Mouse (Mus musculus): Measurements from ENCODE around the gene Atad3a. TPM values are rescaled to one million over a fixed set of nuclear protein-coding genes. Genes with fewer than 3 reads are reported as not detected.

Gene Atad3a
- total RNA-seq, 2 experiments from 2014 or later, result 57.0 to 69.8 TPM

- ATAC-seq (replicated peaks; ENCODE audit: poor library complexity), result no peak
Measured at GRCm38 (mm10) chr4:155695531-155696062, 65.3 kb downstream of the Atad3a start.

- ATAC-seq (replicated peaks; ENCODE audit: poor library complexity), result peak; percentile 76
Measured at GRCm38 (mm10) chr4:155694482-155695401, 66.2 kb downstream of the Atad3a start.

- ATAC-seq (replicated peaks; ENCODE audit: poor library complexity), result peak; percentile 44; the same call in 1 of the 2 replicates
Measured at GRCm38 (mm10) chr4:155694111-155694481, 66.8 kb downstream of the Atad3a start, which contains the start of gene Fndc10. Gene Fndc10 (plus strand): TSS chr4:155694342.

GRCm38 (mm10) chr4:155692421-155692820, 68.5 kb downstream of the Atad3a start:
- peak; percentile 26; the same call in 1 of the 2 replicates for ATAC-seq (replicated peaks; ENCODE audit: poor library complexity)

Other genes starting within 250 kb of the Atad3a start
- 78.5 and 79.7 TPM in 2 replicates for gene Nadk, start 198.7 kb downstream of the Atad3a start, total RNA-seq (2015)
- gene Nadk, start 198.7 kb downstream of the Atad3a start, total RNA-seq (2017), result 71.3 and 72.4 TPM in 2 replicates
- gene Slc35e2, start 159.7 kb downstream of the Atad3a start, total RNA-seq (2015), result 16.8 and 20.2 TPM in 2 replicates
- 8.9 and 11.0 TPM in 2 replicates for gene Slc35e2, start 159.7 kb downstream of the Atad3a start, total RNA-seq (2017)
- gene Cdk11b, start 136.2 kb downstream of the Atad3a start, total RNA-seq (2015), result 34.5 and 39.3 TPM in 2 replicates
- gene Cdk11b, start 136.2 kb downstream of the Atad3a start, total RNA-seq (2017), result 50.7 and 56.0 TPM in 2 replicates
- gene Gm10563, start 115.7 kb downstream of the Atad3a start, total RNA-seq (2015), result not detected in 2 replicates
- not detected in 2 replicates for gene Gm10563, start 115.7 kb downstream of the Atad3a start, total RNA-seq (2017)
- gene Mmp23, start 107.7 kb downstream of the Atad3a start, total RNA-seq (2015), result 0.12 and 0.20 TPM in 2 replicates
- not detected in 2 replicates for gene Mmp23, start 107.7 kb downstream of the Atad3a start, total RNA-seq (2017)
- 3.1 and 3.6 TPM in 2 replicates for gene Mib2, start 91.9 kb downstream of the Atad3a start, total RNA-seq (2015)
- 19.7 and 24.5 TPM in 2 replicates for gene Mib2, start 91.9 kb downstream of the Atad3a start, total RNA-seq (2017)
- 2.2 and 2.4 TPM in 2 replicates for gene Fndc10, start 66.8 kb downstream of the Atad3a start, total RNA-seq (2015)
- gene Fndc10, start 66.8 kb downstream of the Atad3a start, total RNA-seq (2017), result 1.6 and 2.6 TPM in 2 replicates
- gene Ssu72, start 56.3 kb downstream of the Atad3a start, total RNA-seq (2015), result 90.2 and 93.9 TPM in 2 replicates
- gene Ssu72, start 56.3 kb downstream of the Atad3a start, total RNA-seq (2017), result 101 and 105 TPM in 2 replicates
- 0.37 and 0.44 TPM in 2 replicates for gene Tmem240, start 26.3 kb downstream of the Atad3a start, total RNA-seq (2015)
- 0.04 and 0.57 TPM in 2 replicates for gene Tmem240, start 26.3 kb downstream of the Atad3a start, total RNA-seq (2017)
- gene Vwa1, start 13.6 kb upstream of the Atad3a start, total RNA-seq (2015), result 0.22 and 0.37 TPM in 2 replicates
- gene Vwa1, start 13.6 kb upstream of the Atad3a start, total RNA-seq (2017), result 0.24 and 0.42 TPM in 2 replicates
- gene Tmem88b, start 24.8 kb upstream of the Atad3a start, total RNA-seq (2015), result not detected in 2 replicates
- not detected in 2 replicates for gene Tmem88b, start 24.8 kb upstream of the Atad3a start, total RNA-seq (2017)
- gene Ankrd65, start 29.3 kb upstream of the Atad3a start, total RNA-seq (2015), result not detected in 2 replicates
- gene Ankrd65, start 29.3 kb upstream of the Atad3a start, total RNA-seq (2017), result not detected in 2 replicates
- 203 and 210 TPM in 2 replicates for gene Mrpl20, start 41.8 kb upstream of the Atad3a start, total RNA-seq (2015)
- 70.0 and 102 TPM in 2 replicates for gene Mrpl20, start 41.8 kb upstream of the Atad3a start, total RNA-seq (2017)
- gene Ccnl2, start 51.4 kb upstream of the Atad3a start, total RNA-seq (2015), result 54.0 and 63.6 TPM in 2 replicates
- gene Ccnl2, start 51.4 kb upstream of the Atad3a start, total RNA-seq (2017), result 80.8 and 88.0 TPM in 2 replicates
- gene Aurkaip1, start 70.2 kb upstream of the Atad3a start, total RNA-seq (2015), result 107 and 111 TPM in 2 replicates
- gene Aurkaip1, start 70.2 kb upstream of the Atad3a start, total RNA-seq (2017), result 128 and 137 TPM in 2 replicates
- gene Mxra8, start 78.6 kb upstream of the Atad3a start, total RNA-seq (2015), result not detected in 2 replicates
- gene Mxra8, start 78.6 kb upstream of the Atad3a start, total RNA-seq (2017), result not detected in 2 replicates
- gene Dvl1, start 86.3 kb upstream of the Atad3a start, total RNA-seq (2015), result 9.6 and 9.9 TPM in 2 replicates
- 12.8 and 13.0 TPM in 2 replicates for gene Dvl1, start 86.3 kb upstream of the Atad3a start, total RNA-seq (2017)
- 0.07 and 0.10 TPM in 2 replicates for gene Tas1r3, start 102.3 kb upstream of the Atad3a start, total RNA-seq (2015)
- gene Tas1r3, start 102.3 kb upstream of the Atad3a start, total RNA-seq (2017), result 0.17 TPM in 2 replicates
- gene Cptp, start 108.3 kb upstream of the Atad3a start, total RNA-seq (2015), result 7.6 and 7.8 TPM in 2 replicates
- 8.8 and 9.2 TPM in 2 replicates for gene Cptp, start 108.3 kb upstream of the Atad3a start, total RNA-seq (2017)
- 26.8 and 47.5 TPM in 2 replicates for gene Ints11, start 108.5 kb upstream of the Atad3a start, total RNA-seq (2015)
- gene Ints11, start 108.5 kb upstream of the Atad3a start, total RNA-seq (2017), result 28.5 and 35.9 TPM in 2 replicates
- 18.7 and 22.5 TPM in 2 replicates for gene Pusl1, start 130.7 kb upstream of the Atad3a start, total RNA-seq (2015)
- 19.3 and 33.7 TPM in 2 replicates for gene Pusl1, start 130.7 kb upstream of the Atad3a start, total RNA-seq (2017)
- gene Acap3, start 130.7 kb upstream of the Atad3a start, total RNA-seq (2015), result 7.9 and 8.3 TPM in 2 replicates
- gene Acap3, start 130.7 kb upstream of the Atad3a start, total RNA-seq (2017), result 6.2 and 6.7 TPM in 2 replicates
- 60.5 and 84.8 TPM in 2 replicates for gene Ube2j2, start 182.7 kb upstream of the Atad3a start, total RNA-seq (2015)
- 97.5 and 98.7 TPM in 2 replicates for gene Ube2j2, start 182.7 kb upstream of the Atad3a start, total RNA-seq (2017)
- 105 and 126 TPM in 2 replicates for gene C1qtnf12, start 201.2 kb upstream of the Atad3a start, total RNA-seq (2015)
- gene C1qtnf12, start 201.2 kb upstream of the Atad3a start, total RNA-seq (2017), result 30.6 and 39.6 TPM in 2 replicates
- 10.5 and 10.6 TPM in 2 replicates for gene B3galt6, start 231.6 kb upstream of the Atad3a start, total RNA-seq (2015)
- 11.4 and 12.9 TPM in 2 replicates for gene B3galt6, start 231.6 kb upstream of the Atad3a start, total RNA-seq (2017)
- 52.6 and 54.4 TPM in 2 replicates for gene Sdf4, start 231.8 kb upstream of the Atad3a start, total RNA-seq (2015)
- 188 and 205 TPM in 2 replicates for gene Sdf4, start 231.8 kb upstream of the Atad3a start, total RNA-seq (2017)

Data from megakaryocyte progenitor cell, adult 5-6 weeks (primary cell).